Mouse (Mus musculus) lung, embryonic 14.5 days (tissue): ENCODE results near the gene Fam166a. TPM values are rescaled to one million over a fixed set of nuclear protein-coding genes. Genes with fewer than 3 reads are reported as not detected.

Source experiments
- ATAC-seq: fragments of 200-750 bp; cut with Nextera tagmentation; 2 replicates; pipeline ENCODE4 v1.8.0; 2017; ENCODE audit warnings: mild to moderate bottlenecking, moderate TSS enrichment, moderate library complexity; ENCODE audit not compliant: insufficient read depth
- DNase-seq: peaks from one replicate; pipeline ENCODE4 v3.0.0-alpha.2; 2015
- H3K27ac ChIP-seq: fragments of 300-500 bp; sonication (generic); 2 replicates; pipeline ENCODE4 v1.5.1; 2014; ENCODE audit warnings: low read depth, mild to moderate bottlenecking, moderate library complexity
- H3K27me3 ChIP-seq: fragments of 300-500 bp; sonication (generic); 2 replicates; pipeline ENCODE4 v1.6.1; 2014; ENCODE audit warnings: low read length, control low read depth; ENCODE audit not compliant: insufficient read depth
- H3K36me3 ChIP-seq: fragments of 300-500 bp; sonication (generic); 2 replicates; pipeline ENCODE4 v1.6.1; 2014; ENCODE audit warnings: control low read depth; ENCODE audit not compliant: insufficient read depth
- H3K4me1 ChIP-seq: fragments of 300-500 bp; sonication (generic); 2 replicates; pipeline ENCODE4 v1.6.1; 2014; ENCODE audit warnings: antibody characterized with exemption, control low read depth; ENCODE audit not compliant: insufficient read depth
- H3K4me2 ChIP-seq: fragments of 300-500 bp; sonication (generic); 2 replicates; pipeline ENCODE4 v1.6.1; 2014; ENCODE audit warnings: mild to moderate bottlenecking
- H3K4me3 ChIP-seq: fragments of 300-500 bp; sonication (generic); 2 replicates; pipeline ENCODE4 v1.5.1; 2014; ENCODE audit warnings: low read depth, low read length
- H3K9ac ChIP-seq: fragments of 300-500 bp; sonication (generic); 2 replicates; pipeline ENCODE4 v1.6.1; 2014
- H3K9me3 ChIP-seq: fragments of 300-500 bp; sonication (generic); 2 replicates; pipeline ENCODE4 v1.6.1; 2016; ENCODE audit warnings: low read depth, low read length, control low read depth
- CTCF ChIP-seq: IDR thresholded peaks from 2 replicates; pipeline ENCODE4 v1.5.1; 2016; ENCODE audit warnings: antibody characterized with exemption, low read depth
- WGBS: fragments of 180-500 bp; shearing (Covaris S2); extraction: QIAGEN DNeasy Blood & Tissue Kit; methylation state at CpG from one replicate; pipeline ENCODE4 v1.1.7; 2014; 5-methylcytosine and 5-hydroxymethylcytosine counted together
- polyA plus RNA-seq: library from polyadenylated mRNA; unstranded; fragments of >200 nt; fragmentation: Nextera tagmentation; extraction: Ambion mirVana; gene quantifications from 2 replicates; pipeline ENCODE4 v1.2.1, GENCODE M21; 2014

Fam166a gene
- polyA plus RNA-seq, 1 experiment from 2014 or later: 0.47 TPM

DNA sequence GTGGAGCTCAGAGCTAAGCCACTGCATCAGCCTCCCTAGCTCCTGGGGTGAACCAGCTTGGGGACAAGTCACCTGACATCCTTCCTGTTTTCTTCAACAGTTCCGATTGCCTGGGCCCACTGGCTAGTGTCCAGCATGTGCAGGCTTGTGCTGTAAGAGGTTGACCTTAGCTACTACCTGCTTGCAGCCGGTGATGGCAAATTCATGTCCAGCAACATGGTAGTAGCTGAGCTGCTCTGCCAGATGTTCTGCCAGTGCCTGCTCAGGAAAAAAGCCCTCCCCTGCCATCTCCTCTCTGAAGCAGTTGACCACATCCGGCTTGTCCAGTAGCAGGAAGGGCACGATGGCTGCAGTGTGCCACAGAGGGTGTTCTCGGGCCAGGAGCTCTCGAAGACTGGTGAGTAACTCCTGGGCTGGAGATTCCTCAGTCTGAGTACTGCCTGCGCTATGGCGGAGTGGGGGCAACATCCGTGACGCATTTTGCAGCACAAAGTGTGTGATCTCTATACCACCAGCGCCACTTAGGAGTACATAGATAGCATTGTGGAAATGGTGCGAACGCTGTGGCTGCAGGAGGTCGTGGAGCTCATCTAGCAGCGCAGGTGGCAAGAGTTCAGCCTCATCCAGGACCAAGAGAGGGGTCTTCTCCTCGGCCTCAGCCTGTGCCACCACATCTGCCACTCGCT lies 23.9 kb upstream of the Fam166a start:
- Histone ChIP-seq H3K4me3 (peak overlapping the region; percentile 34; the same call in 1 of the 2 replicates), H3K4me1 (peaks cover 8% of the 10 kb centered on the region), H3K27me3 (peaks cover 17% of the 10 kb centered on the region), H3K4me2 (peak overlapping the region; percentile 63), H3K9me3 (no peaks in the 10 kb centered on the region), H3K9ac (no peak overlapping the region), H3K27ac (no peak overlapping the region), H3K36me3 (peaks cover 20% of the 10 kb centered on the region)
- ATAC-seq: no peak
- DNase-seq: no peak
- WGBS: 79% methylated on average over 17 of the region's 17 CpGs
- TF ChIP-seq CTCF: no peak

GRCm38 (mm10) chr2:25195211-25196156 lies 23.1 kb upstream of the Fam166a start:
- 14% methylated on average over 55 of the region's 55 CpGs for WGBS
- TF ChIP-seq CTCF: no peak
- Histone ChIP-seq H3K27me3 (peaks cover 17% of the 10 kb centered on the region), H3K36me3 (peaks cover 28% of the 10 kb centered on the region), H3K4me1 (peaks cover 8% of the 10 kb centered on the region), H3K9me3 (no peaks in the 10 kb centered on the region), H3K27ac (peak overlapping the region; percentile 54; the same call in 1 of the 2 replicates), H3K9ac (peak overlapping the region; percentile 40; the same call in 1 of the 2 replicates), H3K4me3 (peak overlapping the region; percentile 34), H3K4me2 (peak overlapping the region; percentile 63)
- ATAC-seq (peak; percentile 23), DNase-seq (peak; percentile 61)

DNA sequence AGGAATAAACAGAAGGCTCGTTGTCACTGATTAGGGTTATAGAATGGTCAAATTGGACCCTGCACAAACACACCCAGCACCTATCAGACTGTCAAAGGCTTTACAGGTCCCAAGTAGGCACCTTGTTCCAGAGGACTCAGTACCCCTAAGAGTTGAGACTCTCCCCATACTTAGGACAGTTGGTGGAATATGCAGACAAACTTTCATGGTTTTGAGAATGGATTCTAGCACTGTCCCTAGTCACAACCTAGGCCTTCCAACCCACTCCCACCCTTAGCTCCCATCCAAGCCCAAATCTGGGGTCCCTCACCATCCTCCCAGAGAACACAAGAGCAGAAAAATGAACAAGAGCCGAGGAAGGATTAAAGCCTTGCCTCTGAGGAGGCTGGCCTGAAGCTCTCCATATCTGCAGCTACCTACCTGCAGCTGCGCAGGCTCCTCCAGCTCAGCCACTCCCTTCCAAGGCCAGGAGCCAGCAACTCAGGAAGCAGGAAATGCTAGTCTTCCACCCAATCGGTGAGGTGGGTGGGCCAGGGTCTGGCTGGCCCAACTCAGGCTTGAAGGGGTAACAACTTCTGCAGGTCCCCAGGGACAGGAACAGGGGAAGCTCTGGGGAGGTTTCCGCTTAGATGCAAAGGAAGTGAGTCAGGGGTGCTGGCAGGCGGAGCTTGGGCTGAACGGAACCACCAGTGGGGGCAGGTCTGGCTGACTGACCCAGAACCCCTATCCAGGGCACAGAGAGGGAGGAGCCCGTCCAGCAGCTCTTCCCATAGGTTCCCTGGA lies 22.2 kb upstream of the Fam166a start, which contains the start of gene Tor4a:
Gene Tor4a, minus strand, starts transcription at position 715 of the 783 bp plus-strand sequence.
- Histone ChIP-seq H3K4me3 (peak within 1 kb of the TSS; percentile 34), H3K36me3 (peaks cover 37% of the 10 kb centered on the region), H3K9ac (peak within 1 kb of the TSS; percentile 40; the same call in 1 of the 2 replicates), H3K4me2 (peak within 1 kb of the TSS; percentile 63), H3K27ac (peak within 1 kb of the TSS; percentile 54; the same call in 1 of the 2 replicates), H3K4me1 (peaks cover 8% of the 10 kb centered on the region), H3K9me3 (no peaks in the 10 kb centered on the region), H3K27me3 (peaks cover 17% of the 10 kb centered on the region)
- TF ChIP-seq CTCF: no peak
- peak; percentile 72 for DNase-seq
- WGBS: 18% methylated on average over 8 of the region's 8 CpGs
- peak; percentile 69 for ATAC-seq

- ATAC-seq (no peak), DNase-seq (no peak)
- Histone ChIP-seq H3K4me1 (peaks cover 8% of the 10 kb centered on the region), H3K27me3 (peaks cover 17% of the 10 kb centered on the region), H3K4me2 (peak overlapping the region; percentile 63), H3K9ac (no peak overlapping the region), H3K27ac (peak overlapping the region; percentile 54; the same call in 1 of the 2 replicates), H3K36me3 (peaks cover 45% of the 10 kb centered on the region), H3K9me3 (no peaks in the 10 kb centered on the region), H3K4me3 (no peak overlapping the region)
- 16% methylated on average over 2 of the region's 2 CpGs for WGBS
- TF ChIP-seq CTCF: no peak
Measured at GRCm38 (mm10) chr2:25197191-25197590, 21.4 kb upstream of the Fam166a start.

DNA sequence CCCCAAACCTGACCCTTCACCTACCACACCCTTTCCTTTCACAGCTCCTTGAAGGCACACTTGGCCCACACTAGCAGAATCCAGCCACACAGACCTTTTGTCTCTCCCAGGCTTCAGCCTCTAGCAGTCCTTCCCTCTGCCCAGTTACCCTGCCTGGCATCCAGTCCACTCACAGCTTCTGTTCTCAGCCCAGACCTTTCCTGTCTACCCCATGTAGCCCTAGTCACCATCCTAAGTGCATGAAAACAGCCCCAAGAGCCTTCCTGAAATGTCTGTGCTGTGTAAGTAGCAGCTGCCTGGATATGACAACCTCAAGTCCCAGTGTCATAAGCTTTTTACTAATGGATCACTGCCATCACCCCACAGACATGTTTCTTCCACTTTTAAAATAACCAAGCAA lies 20.6 kb upstream of the Fam166a start:
- DNase-seq: no peak
- Histone ChIP-seq H3K9ac (no peak overlapping the region), H3K27me3 (peaks cover 17% of the 10 kb centered on the region), H3K4me3 (no peak overlapping the region), H3K9me3 (no peaks in the 10 kb centered on the region), H3K27ac (no peak overlapping the region), H3K4me2 (no peak overlapping the region), H3K36me3 (peaks cover 53% of the 10 kb centered on the region), H3K4me1 (peaks cover 8% of the 10 kb centered on the region)
- TF ChIP-seq CTCF: no peak
- ATAC-seq: no peak

DNA sequence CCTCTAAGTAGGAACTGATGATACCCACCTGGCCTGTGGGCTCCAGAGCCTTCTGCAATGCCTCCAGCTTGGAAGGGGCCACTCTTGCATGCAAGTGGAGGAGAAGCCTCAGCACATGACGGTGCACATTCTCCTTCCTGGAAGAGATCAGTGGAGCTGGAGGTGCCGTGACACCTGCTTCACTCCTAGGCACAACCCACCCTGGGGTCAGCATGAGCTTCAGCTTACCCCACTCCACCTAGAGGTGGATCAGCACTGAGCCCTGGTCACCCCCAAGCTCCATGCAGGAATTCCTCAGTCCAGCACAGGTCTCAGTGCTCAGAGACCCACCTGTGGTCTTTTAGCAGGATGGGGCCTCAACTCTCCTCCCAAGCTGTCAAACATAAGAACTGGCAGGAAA lies 17.9 kb upstream of the Fam166a start:
- ATAC-seq: no peak
- 89% methylated on average over 2 of the region's 2 CpGs for WGBS
- Histone ChIP-seq H3K4me2 (no peak overlapping the region), H3K4me3 (no peak overlapping the region), H3K36me3 (peaks cover 77% of the 10 kb centered on the region), H3K4me1 (peaks cover 4% of the 10 kb centered on the region; the same call in 1 of the 2 replicates), H3K27me3 (peaks cover 9% of the 10 kb centered on the region), H3K9me3 (no peaks in the 10 kb centered on the region), H3K9ac (no peak overlapping the region), H3K27ac (no peak overlapping the region)
- no peak for TF ChIP-seq CTCF
- no peak for DNase-seq
